Mouse (Mus musculus) MEL (cell line): ENCODE measurements around the gene Axl.

Source experiments
- CTCF ChIP-seq, 3 experiments: IDR thresholded peaks in 2 of 3; conservative IDR thresholded peaks in 1 of 3; 2 replicates each; pipeline ENCODE4 v1.5.1; 2011 to 2012; ENCODE audit warnings: low read length in 3 of 3, low read depth in 2 of 3, mild to moderate bottlenecking in 2 of 3, improper control_type of control experiment in 1 of 3, inconsistent platforms in 1 of 3, mixed read lengths in 1 of 3, moderate library complexity in 1 of 3; ENCODE audit not compliant: control insufficient read depth in 1 of 3, insufficient read depth in 1 of 3, poor library complexity in 1 of 3, severe bottlenecking in 1 of 3
- MAX ChIP-seq: IDR thresholded peaks from 2 replicates; pipeline ENCODE4 v1.6.1; 2011; ENCODE audit warnings: low read length, improper control_type of control experiment
- MEF2A ChIP-seq: IDR thresholded peaks from 2 replicates; pipeline ENCODE4 v1.6.1; 2014; ENCODE audit warnings: low read depth, mild to moderate bottlenecking, inconsistent platforms, low read length, improper control_type of control experiment; ENCODE audit not compliant: poor library complexity, insufficient replicate concordance, severe bottlenecking; ENCODE audit errors: extremely low read depth
- POLR2A ChIP-seq, 2 experiments: IDR thresholded peaks; 2 replicates each; pipeline ENCODE4 v1.6.1; 2011 to 2012; ENCODE audit warnings: low read length in 2 of 2, mild to moderate bottlenecking in 2 of 2, control low read depth in 1 of 2, improper control_type of control experiment in 1 of 2, low read depth in 1 of 2, moderate library complexity in 1 of 2; ENCODE audit not compliant: control insufficient read depth in 1 of 2, insufficient read depth in 1 of 2, poor library complexity in 1 of 2
- TAL1 ChIP-seq: IDR thresholded peaks from 2 replicates; pipeline ENCODE4 v1.6.1; 2012; ENCODE audit warnings: mild to moderate bottlenecking, inconsistent platforms, low read length, moderate library complexity, mixed read lengths
- ZNF384 ChIP-seq: IDR thresholded peaks from 2 replicates; pipeline ENCODE4 v1.6.1; 2012; ENCODE audit warnings: low read depth, mild to moderate bottlenecking, inconsistent platforms, low read length, improper control_type of control experiment

GRCm38 (mm10) chr7:25764221-25764620 lies 24.3 kb downstream of the Axl start:
- no peak for TF ChIP-seq CTCF (IDR thresholded peaks at IDR 0.05 in 2 of 3, conservative IDR thresholded peaks at IDR 0.05 in 1 of 3; ENCODE audit: control insufficient read depth in 1 of 3, insufficient read depth in 1 of 3, low read depth in 2 of 3, low read length in 3 of 3, poor library complexity in 1 of 3, severe bottlenecking in 1 of 3)
- no peak for TF ChIP-seq TAL1
- no peak for TF ChIP-seq ZNF384
- TF ChIP-seq MEF2A: no peak
- no peak for TF ChIP-seq POLR2A (IDR thresholded peaks at IDR 0.05; ENCODE audit: control insufficient read depth in 1 of 2, insufficient read depth in 1 of 2, low read depth in 1 of 2, low read length in 2 of 2, poor library complexity in 1 of 2)
- no peak for TF ChIP-seq MAX
